Mouse (Mus musculus): Measurements from ENCODE around the gene Itpr1.

Gene Itpr1

GRCm38 (mm10) chr6:108213481-108214293 lies 791 bp downstream of the Itpr1 start:
- peak; percentile 16 for DNase-seq (ENCODE audit: low read depth, low spot score)

GRCm38 (mm10) chr6:108214294-108214925 lies 1.5 kb downstream of the Itpr1 start:
- no peak for DNase-seq (ENCODE audit: low read depth, low spot score)

- DNase-seq (ENCODE audit: low read depth, low spot score) = no peak
Observed at GRCm38 (mm10) chr6:108216091-108216490, 3.2 kb downstream of the Itpr1 start.

GRCm38 (mm10) chr6:108216832-108217231 lies 3.9 kb downstream of the Itpr1 start:
- no peak for DNase-seq (ENCODE audit: low read depth, low spot score)

- DNase-seq (ENCODE audit: low read depth, low spot score) = no peak
Observed at GRCm38 (mm10) chr6:108217987-108218386, 5.1 kb downstream of the Itpr1 start.

GRCm38 (mm10) chr6:108222435-108222834 lies 9.5 kb downstream of the Itpr1 start:
- no peak for DNase-seq (ENCODE audit: low read depth, low spot score)

GRCm38 (mm10) chr6:108222875-108223274 lies 10.0 kb downstream of the Itpr1 start:
- DNase-seq (ENCODE audit: low read depth, low spot score) = no peak

GRCm38 (mm10) chr6:108224361-108224760 lies 11.5 kb downstream of the Itpr1 start:
- DNase-seq (ENCODE audit: low read depth, low spot score) = no peak

GRCm38 (mm10) chr6:108225027-108225426 lies 12.1 kb downstream of the Itpr1 start:
- DNase-seq (ENCODE audit: low read depth, low spot score) = no peak

GRCm38 (mm10) chr6:108226230-108226629 lies 13.3 kb downstream of the Itpr1 start:
- DNase-seq (ENCODE audit: low read depth, low spot score) = no peak

GRCm38 (mm10) chr6:108227461-108227860 lies 14.6 kb downstream of the Itpr1 start:
- DNase-seq (ENCODE audit: low read depth, low spot score) = no peak

GRCm38 (mm10) chr6:108228048-108228447 lies 15.2 kb downstream of the Itpr1 start:
- no peak for DNase-seq (ENCODE audit: low read depth, low spot score)

GRCm38 (mm10) chr6:108228601-108229000 lies 15.7 kb downstream of the Itpr1 start:
- no peak for DNase-seq (ENCODE audit: low read depth, low spot score)

- DNase-seq (ENCODE audit: low read depth, low spot score) = no peak
Observed at GRCm38 (mm10) chr6:108230608-108231007, 17.7 kb downstream of the Itpr1 start.

- peak; percentile 53 for DNase-seq (ENCODE audit: low read depth, low spot score)
Observed at GRCm38 (mm10) chr6:108231892-108232710, 19.2 kb downstream of the Itpr1 start.

- no peak for DNase-seq (ENCODE audit: low read depth, low spot score)
Observed at GRCm38 (mm10) chr6:108233070-108233469, 20.2 kb downstream of the Itpr1 start.

- DNase-seq (ENCODE audit: low read depth, low spot score) = no peak
Observed at GRCm38 (mm10) chr6:108234536-108234935, 21.6 kb downstream of the Itpr1 start.

GRCm38 (mm10) chr6:108235680-108236123 lies 22.8 kb downstream of the Itpr1 start:
- DNase-seq (ENCODE audit: low read depth, low spot score) = peak; percentile 8

GRCm38 (mm10) chr6:108236411-108236921 lies 23.6 kb downstream of the Itpr1 start:
- DNase-seq (ENCODE audit: low read depth, low spot score) = peak; percentile 37

- no peak for DNase-seq (ENCODE audit: low read depth, low spot score)
Observed at GRCm38 (mm10) chr6:108236996-108237395, 24.1 kb downstream of the Itpr1 start.

GRCm38 (mm10) chr6:108237585-108237984 lies 24.7 kb downstream of the Itpr1 start:
- DNase-seq (ENCODE audit: low read depth, low spot score) = no peak

- no peak for DNase-seq (ENCODE audit: low read depth, low spot score)
Observed at GRCm38 (mm10) chr6:108238011-108238410, 25.1 kb downstream of the Itpr1 start.
